In the genomic region with DNA sequence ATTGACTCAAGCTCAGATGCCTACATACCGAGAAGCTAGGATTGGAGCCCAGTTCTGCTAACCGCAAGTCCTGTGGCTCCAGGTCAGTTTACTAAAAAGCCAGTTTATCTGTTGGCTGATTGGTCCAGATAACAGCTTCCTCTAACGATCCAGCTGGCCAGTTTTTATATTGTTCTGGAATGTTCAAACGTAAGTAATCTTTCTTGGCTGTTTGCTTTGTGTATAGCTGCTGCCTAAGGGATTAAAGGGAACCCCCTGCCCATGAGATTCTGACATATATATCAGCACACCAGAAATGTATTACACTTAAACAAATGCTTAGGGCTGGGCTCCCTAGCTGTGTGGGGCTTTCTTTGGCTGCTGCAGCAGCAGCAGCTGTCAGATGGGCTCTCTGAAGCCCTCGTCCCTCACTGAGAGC, we compare ENCODE assay signal across 20 mouse cellular contexts. TPM values are rescaled to one million over a fixed set of nuclear protein-coding genes. Genes with fewer than 3 reads are reported as not detected.
DNase-seq lines count a peak whose midpoint lies in the region; ATAC-seq and TF ChIP-seq lines count a peak whose summit lies in the region.
"Had no signal": no experiment of that assay in that cellular context is flagged by ENCODE, and none has a peak within 500 bp of the region (broad histone marks: within the 10 kb centered on the region; RNA-seq: fewer than 3 reads in every experiment).

No protein-coding gene starts in this region.

- no peak overlapping the region for H3K9ac ChIP-seq in lung, embryonic 15.5 days
- H3K9ac ChIP-seq in intestine, postnatal 0 days (ENCODE audit: low read depth, low read length) = no peak overlapping the region
- no peak overlapping the region for H3K9ac ChIP-seq in stomach, embryonic 15.5 days
- H3K9ac ChIP-seq: forebrain, postnatal 0 days; hindbrain, embryonic 12.5 days; neural tube, embryonic 15.5 days had no signal

- H3K4me3 ChIP-seq in lung, embryonic 15.5 days = no peak overlapping the region
- no peak overlapping the region for H3K4me3 ChIP-seq in intestine, postnatal 0 days (ENCODE audit: low read depth, low read length)
- H3K4me3 ChIP-seq in stomach, embryonic 15.5 days (replicated peaks) = no peak overlapping the region
- H3K4me3 ChIP-seq: hindbrain, embryonic 12.5 days; midbrain, embryonic 10.5 days; neural tube, embryonic 15.5 days had no signal

- no peak overlapping the region for H3K4me2 ChIP-seq in lung, embryonic 15.5 days
- H3K4me2 ChIP-seq in intestine, postnatal 0 days (replicated peaks; ENCODE audit: low read depth) = no peak overlapping the region
- H3K4me2 ChIP-seq in stomach, embryonic 15.5 days = no peak overlapping the region
- H3K4me2 ChIP-seq: hindbrain, embryonic 12.5 days; neural tube, embryonic 15.5 days had no signal

- WGBS in lung, embryonic 15.5 days = 25% methylated on average over 5 of the region's 5 CpGs
- WGBS in intestine, postnatal 0 days = 15% methylated on average over 5 of the region's 5 CpGs
- WGBS in stomach, embryonic 15.5 days = 12% methylated on average over 5 of the region's 5 CpGs

- H3K27me3 ChIP-seq in lung, embryonic 15.5 days = no peaks in the 10 kb centered on the region
- H3K27me3 ChIP-seq in Patski = no peaks in the 10 kb centered on the region
- H3K27me3 ChIP-seq in intestine, postnatal 0 days (replicated peaks; ENCODE audit: control insufficient read depth, insufficient read depth, low read length) = no peaks in the 10 kb centered on the region
- no peaks in the 10 kb centered on the region for H3K27me3 ChIP-seq in stomach, embryonic 15.5 days (replicated peaks)
- H3K27me3 ChIP-seq: hindbrain, embryonic 12.5 days; neural tube, embryonic 15.5 days had no signal

- H3K36me3 ChIP-seq in lung, embryonic 15.5 days = peaks cover 13% of the 10 kb centered on the region; the same call in 1 of the 2 replicates
- H3K36me3 ChIP-seq in intestine, postnatal 0 days (ENCODE audit: control insufficient read depth, insufficient read depth) = no peaks in the 10 kb centered on the region
- H3K36me3 ChIP-seq in stomach, embryonic 15.5 days = 0 out of 2 replicates have a peak, but pooled peaks cover 5% of the 10 kb centered on the region
- H3K36me3 ChIP-seq: hindbrain, embryonic 12.5 days; midbrain, embryonic 10.5 days; neural tube, embryonic 15.5 days had no signal

- POLR2A ChIA-PET in Patski (lab: Charles Lee) = interaction anchor here (1.4 kb wide), 1 partner anchor 27 kb away, joined by 3 read pairs; no protein-coding TSS in a partner anchor

- no peak for DNase-seq in lung, adult 18-20 months
- DNase-seq in Patski (ENCODE audit: low read depth, low spot score) (no peak), MN1 (ENCODE audit: low spot score) (no peak)
- no peak for DNase-seq in gastrocnemius, adult 8-10 months (ENCODE audit: low spot score in 2 of 2)
- DNase-seq: adrenal gland, postnatal 10 days; cerebellum, adult 11-12 months; forebrain, postnatal 0 days; gastrocnemius, postnatal 10 days; heart, postnatal 10 days; kidney, postnatal 10 days; lung, postnatal 14 days; spleen, adult 18-20 months; thymus, postnatal 4 days had no signal

- TF ChIP-seq CTCF in Patski (IDR thresholded peaks at IDR 0.05) = no peak
- TF ChIP-seq CTCF in intestine, postnatal 0 days (IDR thresholded peaks at IDR 0.05; ENCODE audit: low read depth) = no peak

- peak; percentile 77 for ATAC-seq in lung, embryonic 15.5 days (ENCODE audit: borderline replicate concordance, extremely low read depth, low FRiP score, low TSS enrichment)
- ATAC-seq in Patski = peak; percentile 51
- ATAC-seq in intestine, postnatal 0 days = 0 out of 2 replicates have a peak, but pooled peaks have one; percentile 16
- ATAC-seq in stomach, embryonic 15.5 days (ENCODE audit: insufficient read depth, low FRiP score, low read depth) = peak; percentile 76
- ATAC-seq: forebrain, postnatal 0 days; inflammation-experienced regulatory T-cells, adult 6 months had no signal

- H3K4me1 ChIP-seq in lung, embryonic 15.5 days = peaks cover 16% of the 10 kb centered on the region
- no peaks in the 10 kb centered on the region for H3K4me1 ChIP-seq in intestine, postnatal 0 days (replicated peaks; ENCODE audit: control insufficient read depth, insufficient read depth, low read length)
- 0 out of 2 replicates have a peak, but pooled peaks cover 14% of the 10 kb centered on the region for H3K4me1 ChIP-seq in stomach, embryonic 15.5 days
- H3K4me1 ChIP-seq: hindbrain, embryonic 12.5 days; midbrain, embryonic 10.5 days; neural tube, embryonic 15.5 days had no signal

- peak overlapping the region; percentile 74 for H3K27ac ChIP-seq in lung, embryonic 15.5 days
- H3K27ac ChIP-seq in intestine, postnatal 0 days (ENCODE audit: low read depth, low read length) = no peak overlapping the region
- peak overlapping the region; percentile 71; the same call in 1 of the 2 replicates for H3K27ac ChIP-seq in stomach, embryonic 15.5 days
- H3K27ac ChIP-seq: hindbrain, embryonic 12.5 days; midbrain, embryonic 10.5 days; neural tube, embryonic 15.5 days had no signal

- CTCF ChIA-PET in Patski (lab: Charles Lee) = interaction anchor here (0.8 to 1.2 kb wide), 4 partner anchors 8 to 232 kb away, joined by 3 to 4 read pairs (median 3); no protein-coding TSS in a partner anchor

- in situ Hi-C loops in Patski (cut with MboI; ENCODE audit: low pct_unique_long_range_greater_than_20kb) = no loop called here

- no peaks in the 10 kb centered on the region for H3K9me3 ChIP-seq in lung, embryonic 15.5 days
- H3K9me3 ChIP-seq in intestine, postnatal 0 days (ENCODE audit: control insufficient read depth) = no peaks in the 10 kb centered on the region
- no peaks in the 10 kb centered on the region for H3K9me3 ChIP-seq in stomach, embryonic 15.5 days
- H3K9me3 ChIP-seq: hindbrain, embryonic 12.5 days; midbrain, embryonic 10.5 days; neural tube, embryonic 15.5 days had no signal

RNA-seq across cellular contexts. Expression of a gene that starts 13.7 kb away (rescaled TPM):
- polyA plus RNA-seq in lung, embryonic 15.5 days (2015; fragmentation: Nextera tagmentation; extraction: Ambion mirVana) = 48.9 and 54.9 TPM in 2 replicates
- polyA plus RNA-seq in Patski (2021) = 40.4 TPM
- polyA plus RNA-seq in intestine, postnatal 0 days (2015; fragmentation: Nextera tagmentation; extraction: Ambion mirVana) = 29.5 and 31.0 TPM in 2 replicates
- 27.9 and 31.3 TPM in 2 replicates for polyA plus RNA-seq in stomach, embryonic 15.5 days (2015; fragmentation: Nextera tagmentation; extraction: Ambion mirVana)
- 1 to 10 TPM; 2.1 to 5.4 (median 2.4) TPM for total RNA-seq in gastrocnemius, adult 8-10 months (2022)

Comparison
In these comparisons a context has a peak if more than half of its experiments do, and no peak if none do; other contexts are left out.
1. ATAC-seq: peak in every context shown above with its lines; median percentile 77 in lung, embryonic 15.5 days; 76 in stomach, embryonic 15.5 days; 51 in Patski; 16 in intestine, postnatal 0 days.